In genomic region chr4:24680080-24680479, GRCm38 (mm10) we compare ENCODE assay signal across 30 mouse cellular contexts.
DNase-seq lines count a peak whose midpoint lies in the region; ATAC-seq lines count a peak whose summit lies in the region.
"Had no signal": no experiment of that assay in that cellular context is flagged by ENCODE, and none has a peak within 500 bp of the region (broad histone marks: within the 10 kb centered on the region; RNA-seq: fewer than 3 reads in every experiment).

No protein-coding gene starts in this region.

- H3K36me3 ChIP-seq in forebrain, embryonic 16.5 days (ENCODE audit: control insufficient read depth, insufficient read depth): no peaks in the 10 kb centered on the region
- no peaks in the 10 kb centered on the region for H3K36me3 ChIP-seq in forebrain, embryonic 14.5 days (ENCODE audit: control insufficient read depth, insufficient read depth, low read length)
- H3K36me3 ChIP-seq in midbrain, embryonic 12.5 days: no peaks in the 10 kb centered on the region
- H3K36me3 ChIP-seq in midbrain, embryonic 16.5 days (ENCODE audit: control insufficient read depth, insufficient read depth, low read length): 0 out of 2 replicates have a peak, but pooled peaks cover 3% of the 10 kb centered on the region
- H3K36me3 ChIP-seq in hindbrain, embryonic 13.5 days: peaks cover 3% of the 10 kb centered on the region; the same call in 1 of the 2 replicates
- H3K36me3 ChIP-seq in splenic B cell, adult 2 months (ENCODE audit: control insufficient read depth, insufficient read depth, low read length, poor library complexity, severe bottlenecking): no peaks in the 10 kb centered on the region
- H3K36me3 ChIP-seq: embryonic facial prominence, embryonic 12.5 days; forebrain, embryonic 15.5 days; G1E; heart, embryonic 12.5 days; kidney, embryonic 15.5 days; liver, embryonic 12.5 days had no signal

- no peaks in the 10 kb centered on the region; the same call in 1 of the 2 replicates for H3K4me1 ChIP-seq in forebrain, embryonic 16.5 days (replicated peaks; ENCODE audit: control insufficient read depth, insufficient read depth, low read length)
- H3K4me1 ChIP-seq in forebrain, embryonic 14.5 days (ENCODE audit: control insufficient read depth, insufficient read depth, low read length): no peaks in the 10 kb centered on the region
- H3K4me1 ChIP-seq in midbrain, embryonic 12.5 days: peaks cover 5% of the 10 kb centered on the region; the same call in 1 of the 2 replicates
- 0 out of 2 replicates have a peak, but pooled peaks cover 4% of the 10 kb centered on the region for H3K4me1 ChIP-seq in midbrain, embryonic 16.5 days (ENCODE audit: control insufficient read depth, insufficient read depth, low read length)
- peaks cover 6% of the 10 kb centered on the region; the same call in 1 of the 2 replicates for H3K4me1 ChIP-seq in hindbrain, embryonic 13.5 days (replicated peaks)
- H3K4me1 ChIP-seq: embryonic facial prominence, embryonic 12.5 days; forebrain, embryonic 15.5 days; heart, embryonic 12.5 days; kidney, embryonic 15.5 days; liver, embryonic 12.5 days had no signal

- H3K27me3 ChIP-seq in forebrain, embryonic 16.5 days (replicated peaks; ENCODE audit: control insufficient read depth, insufficient read depth, low read length): no peaks in the 10 kb centered on the region
- H3K27me3 ChIP-seq in forebrain, embryonic 14.5 days (replicated peaks; ENCODE audit: control insufficient read depth, insufficient read depth, low read length): no peaks in the 10 kb centered on the region
- H3K27me3 ChIP-seq in midbrain, embryonic 12.5 days: no peaks in the 10 kb centered on the region
- H3K27me3 ChIP-seq in midbrain, embryonic 16.5 days (ENCODE audit: control insufficient read depth, insufficient read depth, low read depth, low read length): no peaks in the 10 kb centered on the region
- H3K27me3 ChIP-seq in hindbrain, embryonic 13.5 days: no peaks in the 10 kb centered on the region
- peaks cover 3% of the 10 kb centered on the region; the same call in 1 of the 2 replicates for H3K27me3 ChIP-seq in splenic B cell, adult 2 months (ENCODE audit: control insufficient read depth, insufficient read depth, low read length, poor library complexity, severe bottlenecking)
- H3K27me3 ChIP-seq: embryonic facial prominence, embryonic 12.5 days; forebrain, embryonic 15.5 days; heart, embryonic 12.5 days; kidney, embryonic 15.5 days; liver, embryonic 12.5 days had no signal

- no peak overlapping the region for H3K4me2 ChIP-seq in forebrain, embryonic 16.5 days (ENCODE audit: low read length)
- no peak overlapping the region for H3K4me2 ChIP-seq in forebrain, embryonic 14.5 days (ENCODE audit: low read length)
- no peak overlapping the region; the same call in 1 of the 2 replicates for H3K4me2 ChIP-seq in midbrain, embryonic 12.5 days (replicated peaks)
- H3K4me2 ChIP-seq in midbrain, embryonic 16.5 days (ENCODE audit: low read length): no peak overlapping the region
- H3K4me2 ChIP-seq in hindbrain, embryonic 13.5 days: no peak overlapping the region
- H3K4me2 ChIP-seq: embryonic facial prominence, embryonic 12.5 days; forebrain, embryonic 15.5 days; heart, embryonic 12.5 days; kidney, embryonic 15.5 days; liver, embryonic 12.5 days had no signal

- H3K27ac ChIP-seq in forebrain, embryonic 16.5 days (ENCODE audit: low read length): no peak overlapping the region
- H3K27ac ChIP-seq in forebrain, embryonic 14.5 days (ENCODE audit: low read depth, low read length): no peak overlapping the region
- H3K27ac ChIP-seq in midbrain, embryonic 12.5 days (replicated peaks): no peak overlapping the region
- H3K27ac ChIP-seq in midbrain, embryonic 16.5 days (ENCODE audit: low read length): no peak overlapping the region
- H3K27ac ChIP-seq in hindbrain, embryonic 13.5 days: no peak overlapping the region
- H3K27ac ChIP-seq: embryonic facial prominence, embryonic 12.5 days; forebrain, embryonic 15.5 days; gastrocnemius, adult 2 months; kidney, embryonic 15.5 days; liver, embryonic 12.5 days had no signal

- 0 out of 2 replicates have a peak, but pooled peaks have one; percentile 36 for ATAC-seq in forebrain, embryonic 16.5 days
- no peak for ATAC-seq in forebrain, embryonic 14.5 days
- ATAC-seq in midbrain, embryonic 12.5 days (ENCODE audit: low FRiP score, low read depth): 0 out of 2 replicates have a peak, but pooled peaks have one; percentile 41
- ATAC-seq in midbrain, embryonic 16.5 days: no peak
- ATAC-seq in hindbrain, embryonic 13.5 days (ENCODE audit: low FRiP score): 0 out of 2 replicates have a peak, but pooled peaks have one; percentile 49
- ATAC-seq: forebrain, embryonic 15.5 days; inflammation-experienced regulatory T-cells, adult 6 months; liver, embryonic 12.5 days; liver, postnatal 0 days had no signal

- H3K9me3 ChIP-seq in forebrain, embryonic 16.5 days (ENCODE audit: control insufficient read depth, low read length): no peaks in the 10 kb centered on the region
- H3K9me3 ChIP-seq in forebrain, embryonic 14.5 days (replicated peaks; ENCODE audit: control insufficient read depth, low read length): no peaks in the 10 kb centered on the region
- H3K9me3 ChIP-seq in midbrain, embryonic 12.5 days: no peaks in the 10 kb centered on the region
- no peaks in the 10 kb centered on the region for H3K9me3 ChIP-seq in midbrain, embryonic 16.5 days (replicated peaks; ENCODE audit: control insufficient read depth, low read length, poor library complexity, severe bottlenecking)
- no peaks in the 10 kb centered on the region for H3K9me3 ChIP-seq in hindbrain, embryonic 13.5 days
- H3K9me3 ChIP-seq: embryonic facial prominence, embryonic 12.5 days; forebrain, embryonic 15.5 days; G1E; heart, embryonic 12.5 days; kidney, embryonic 15.5 days; liver, embryonic 12.5 days had no signal

- no peak overlapping the region for H3K4me3 ChIP-seq in forebrain, embryonic 16.5 days (replicated peaks; ENCODE audit: low read length)
- no peak overlapping the region for H3K4me3 ChIP-seq in forebrain, embryonic 14.5 days (ENCODE audit: low read depth, low read length)
- H3K4me3 ChIP-seq in midbrain, embryonic 12.5 days: no peak overlapping the region
- H3K4me3 ChIP-seq in midbrain, embryonic 16.5 days (ENCODE audit: low read depth, low read length): no peak overlapping the region
- no peak overlapping the region for H3K4me3 ChIP-seq in hindbrain, embryonic 13.5 days
- H3K4me3 ChIP-seq: embryonic facial prominence, embryonic 12.5 days; forebrain, embryonic 15.5 days; gastrocnemius, adult 2 months; heart, embryonic 12.5 days; kidney, embryonic 15.5 days; liver, embryonic 12.5 days had no signal

- no peak overlapping the region for H3K9ac ChIP-seq in forebrain, embryonic 16.5 days (replicated peaks; ENCODE audit: low read depth, low read length)
- no peak overlapping the region for H3K9ac ChIP-seq in forebrain, embryonic 14.5 days (ENCODE audit: low read length)
- H3K9ac ChIP-seq in midbrain, embryonic 12.5 days (replicated peaks): no peak overlapping the region
- no peak overlapping the region for H3K9ac ChIP-seq in midbrain, embryonic 16.5 days (ENCODE audit: low read depth, low read length)
- no peak overlapping the region for H3K9ac ChIP-seq in hindbrain, embryonic 13.5 days
- H3K9ac ChIP-seq: embryonic facial prominence, embryonic 12.5 days; forebrain, embryonic 15.5 days; heart, embryonic 12.5 days; kidney, embryonic 15.5 days; liver, embryonic 12.5 days; liver, postnatal 0 days had no signal

- WGBS in forebrain, embryonic 16.5 days: 58% methylated on average over 2 of the region's 2 CpGs
- 76% methylated on average over 2 of the region's 2 CpGs for WGBS in forebrain, embryonic 14.5 days
- WGBS in midbrain, embryonic 12.5 days: 40% methylated on average over 2 of the region's 2 CpGs
- WGBS in midbrain, embryonic 16.5 days: 40% methylated on average over 2 of the region's 2 CpGs
- WGBS in hindbrain, embryonic 13.5 days: 54% methylated on average over 2 of the region's 2 CpGs

- DNase-seq in forebrain, embryonic 14.5 days (ENCODE audit: low spot score): no peak
- DNase-seq in splenic B cell, adult 2 months (ENCODE audit: low read depth, low spot score): peak; percentile 12
- DNase-seq in adrenal gland, adult 2 months: no peak
- DNase-seq: adrenal gland, postnatal 10 days; cerebellum, adult 11 months; cerebellum, adult 9-11 months; embryo, embryonic 11 days; gastrocnemius, adult 2 months; gastrocnemius, postnatal 36 days; heart, adult 18-20 months; heart, postnatal 4 days; kidney, adult 11 months; kidney, postnatal 4 days; layer of hippocampus, postnatal 36 days; left cerebral cortex, postnatal 4 days; liver, postnatal 0 days; lung, postnatal 36 days; right cerebral cortex, postnatal 4 days; thymus, postnatal 14 days had no signal

Comparison
In these comparisons a context has a peak if more than half of its experiments do, and no peak if none do; other contexts are left out.
1. ATAC-seq: peak in forebrain, embryonic 16.5 days (single experiment), midbrain, embryonic 12.5 days (single experiment) and hindbrain, embryonic 13.5 days (single experiment); none in forebrain, embryonic 14.5 days (single experiment) and midbrain, embryonic 16.5 days (single experiment).